17 mouse cellular contexts compared by ENCODE assay signal in the genomic region with DNA sequence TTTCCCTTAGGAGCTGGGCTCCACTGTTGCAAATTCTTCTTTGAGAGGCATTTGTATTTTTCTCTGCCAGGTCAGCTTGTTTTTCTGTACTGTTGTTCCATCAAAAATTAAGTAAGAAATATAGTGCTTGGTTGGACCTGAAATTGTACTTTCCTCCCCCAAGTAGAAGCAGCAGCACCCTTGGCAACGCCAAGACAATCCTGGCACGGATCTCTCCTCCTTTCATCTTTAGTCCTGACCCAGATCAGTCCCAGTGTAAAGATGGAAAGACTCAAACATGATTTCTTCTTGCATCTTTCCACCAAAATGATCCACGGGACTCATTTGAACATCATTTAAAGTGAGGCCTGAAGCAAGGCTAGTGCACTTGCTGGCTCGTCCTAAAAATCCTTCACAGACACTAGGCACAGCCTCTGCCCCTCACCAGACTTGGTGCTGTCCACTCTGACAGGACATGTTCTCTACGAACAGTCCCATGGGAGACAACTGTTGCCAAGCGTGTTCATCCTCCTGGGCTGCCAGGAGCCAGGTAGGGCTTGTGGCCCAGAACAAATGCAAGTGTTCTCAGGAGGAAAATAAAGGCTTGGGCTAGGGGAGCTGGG. TPM values are rescaled to one million over a fixed set of nuclear protein-coding genes. Genes with fewer than 3 reads are reported as not detected.
DNase-seq lines count a peak whose midpoint lies in the region; ATAC-seq lines count a peak whose summit lies in the region.
"Had no signal": no experiment of that assay in that cellular context is flagged by ENCODE, and none has a peak within 500 bp of the region (broad histone marks: within the 10 kb centered on the region; RNA-seq: fewer than 3 reads in every experiment).

No protein-coding gene starts in this region.

- intact Hi-C loops in gastrocnemius, postnatal 36 days (cut with DNase I), result no loop called here
- intact Hi-C loops in left cerebral cortex, postnatal 36 days (cut with DNase I), result no loop called here

- ATAC-seq in cerebellum, adult (ENCODE audit: insufficient number of reproducible peaks, low FRiP score, low TSS enrichment), result no peak; the same call in 1 of the 2 replicates
- ATAC-seq: activated CD4-positive, CD25-positive, alpha-beta regulatory T cell, adult 4 months; forebrain, embryonic 13.5 days; forebrain, postnatal 0 days; intestine, embryonic 16.5 days had no signal

- DNase-seq in cerebellum, adult 11-12 months, result peak; percentile 85
- peak; percentile 76 to 80 for DNase-seq in cerebellum, adult 18-20 months
- DNase-seq in cerebellum, adult 9-10 months, result peak; percentile 85
- peak; percentile 74 to 79 for DNase-seq in cerebellum, postnatal 25 days
- no peak for DNase-seq in kidney, adult 9 months
- DNase-seq in gastrocnemius, postnatal 36 days, result no peak
- DNase-seq in left cerebral cortex, postnatal 36 days (ENCODE audit: low spot score in 2 of 2), result no peak
- DNase-seq: adrenal gland, adult 2 months; adrenal gland, postnatal 36 days; forebrain, postnatal 0 days; gastrocnemius, postnatal 14 days; kidney, adult 8-10 months had no signal

RNA-seq across cellular contexts. Expression of gene Lrrc4, which starts 27.8 kb away (rescaled TPM):
- under 1 TPM; 0.20 to 0.44 TPM for total RNA-seq in gastrocnemius, postnatal 36 days (2021)
- 100 to 1,000 TPM in 1 of 2 experiments, 10 to 100 TPM in 1; 95.8 to 105 TPM for total RNA-seq in left cerebral cortex, postnatal 36 days (2021)
- total RNA-seq: granulocyte monocyte progenitor cell, adult 5-6 weeks had no signal

Comparison
In these comparisons a context has a peak if more than half of its experiments do, and no peak if none do; other contexts are left out.
1. DNase-seq: peak in cerebellum, adult 11-12 months (single experiment), cerebellum, adult 18-20 months (2 of 2), cerebellum, adult 9-10 months (single experiment) and cerebellum, postnatal 25 days (2 of 2); none in kidney, adult 9 months (single experiment), gastrocnemius, postnatal 36 days (0 of 2) and left cerebral cortex, postnatal 36 days (0 of 2).
2. RNA of gene Lrrc4, which starts 27.8 kb away (total RNA-seq): 95.8 to 105 TPM in left cerebral cortex, postnatal 36 days; 0.20 to 0.44 TPM in gastrocnemius, postnatal 36 days; every median in the first group is over 10 times any median in the second.